Mouse (Mus musculus) stomach, postnatal 0 days (tissue): ENCODE data around the gene Naaladl1.

Source experiments
- CTCF ChIP-seq: IDR thresholded peaks from 2 replicates; pipeline ENCODE4 v1.5.1; 2016; ENCODE audit warnings: antibody characterized with exemption, low read depth, mild to moderate bottlenecking, moderate library complexity
- EP300 ChIP-seq: optimal IDR thresholded peaks from 2 replicates; pipeline ENCODE3; 2016; ENCODE audit warnings: antibody characterized with exemption

DNA sequence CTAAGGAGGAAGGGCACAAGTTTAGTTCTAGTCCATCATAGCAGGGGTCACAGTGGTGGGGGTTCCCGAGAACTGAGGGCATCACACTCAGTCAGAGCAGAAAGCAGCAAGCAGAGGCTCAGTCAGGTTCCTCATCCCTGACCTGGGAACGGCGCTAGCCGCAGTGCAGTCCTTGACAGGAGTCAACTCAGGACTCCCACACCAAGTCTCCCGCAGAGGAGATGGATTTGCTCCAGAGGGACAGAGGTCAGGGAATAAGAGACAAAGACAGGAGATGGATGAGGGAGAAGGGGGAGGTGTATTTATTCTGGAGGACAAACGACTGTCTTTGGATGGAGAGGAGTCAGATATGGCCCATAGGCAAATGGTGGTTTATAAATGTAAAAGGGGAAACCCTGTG is 7.5 kb downstream of the Naaladl1 start:
- TF ChIP-seq CTCF (no peak), EP300 (no peak)
